Mouse (Mus musculus) intestine, embryonic 14.5 days (tissue): Measurements from ENCODE around the gene Pnpla1. TPM values are rescaled to one million over a fixed set of nuclear protein-coding genes. Genes with fewer than 3 reads are reported as not detected.

Experiments used
- ATAC-seq: fragments of 200-750 bp; cut with Nextera tagmentation; replicated peaks from 2 replicates; pipeline ENCODE4 v1.8.0; 2017; ENCODE audit warnings: low read depth, moderate number of reproducible peaks, moderate TSS enrichment, moderate library complexity; ENCODE audit not compliant: low FRiP score, low TSS enrichment
- DNase-seq: peaks from one replicate; pipeline ENCODE4 v3.0.0-alpha.2; 2018; ENCODE audit warnings: low spot score
- H3K27ac ChIP-seq: fragments of 300-500 bp; sonication (generic); 2 replicates; pipeline ENCODE4 v1.5.1; 2014; ENCODE audit warnings: low read depth, mild to moderate bottlenecking, control low read depth
- H3K27me3 ChIP-seq: fragments of 300-500 bp; sonication (generic); replicated peaks from 2 replicates; pipeline ENCODE4 v1.6.1; 2014; ENCODE audit warnings: low read length, control low read depth; ENCODE audit not compliant: control insufficient read depth, insufficient read depth
- H3K36me3 ChIP-seq: fragments of 300-500 bp; sonication (generic); 2 replicates; pipeline ENCODE4 v1.6.1; 2014; ENCODE audit warnings: low read length, control low read depth; ENCODE audit not compliant: control insufficient read depth, insufficient read depth
- H3K4me1 ChIP-seq: fragments of 300-500 bp; sonication (generic); replicated peaks from 2 replicates; pipeline ENCODE4 v1.6.1; 2014; ENCODE audit warnings: low read length, control low read depth, mixed read lengths; ENCODE audit not compliant: control insufficient read depth, insufficient read depth
- H3K4me2 ChIP-seq: fragments of 300-500 bp; sonication (generic); 2 replicates; pipeline ENCODE4 v1.6.1; 2014; ENCODE audit warnings: low read length
- H3K4me3 ChIP-seq: fragments of 300-500 bp; sonication (generic); 2 replicates; pipeline ENCODE4 v1.5.1; 2014; ENCODE audit warnings: low read depth, low read length, control low read depth, mixed read lengths
- H3K9ac ChIP-seq: fragments of 300-500 bp; sonication (generic); 2 replicates; pipeline ENCODE4 v1.6.1; 2014; ENCODE audit warnings: mild to moderate bottlenecking, low read length
- H3K9me3 ChIP-seq: fragments of 300-500 bp; sonication (generic); 2 replicates; pipeline ENCODE4 v1.6.1; 2016; ENCODE audit warnings: low read length, control low read depth; ENCODE audit not compliant: control insufficient read depth
- WGBS: fragments of 180-500 bp; shearing (Covaris S2); extraction: QIAGEN DNeasy Blood & Tissue Kit; methylation state at CpG from one replicate; pipeline ENCODE4 v1.1.7; 2014; 5-methylcytosine and 5-hydroxymethylcytosine counted together
- polyA plus RNA-seq: library from polyadenylated mRNA; unstranded; fragments of >200 nt; fragmentation: Nextera tagmentation; extraction: Ambion mirVana; gene quantifications from 2 replicates; pipeline ENCODE4 v1.2.1, GENCODE M21; 2014

Gene Pnpla1
- polyA plus RNA-seq, 1 experiment from 2014 or later: 0.76 TPM

DNA sequence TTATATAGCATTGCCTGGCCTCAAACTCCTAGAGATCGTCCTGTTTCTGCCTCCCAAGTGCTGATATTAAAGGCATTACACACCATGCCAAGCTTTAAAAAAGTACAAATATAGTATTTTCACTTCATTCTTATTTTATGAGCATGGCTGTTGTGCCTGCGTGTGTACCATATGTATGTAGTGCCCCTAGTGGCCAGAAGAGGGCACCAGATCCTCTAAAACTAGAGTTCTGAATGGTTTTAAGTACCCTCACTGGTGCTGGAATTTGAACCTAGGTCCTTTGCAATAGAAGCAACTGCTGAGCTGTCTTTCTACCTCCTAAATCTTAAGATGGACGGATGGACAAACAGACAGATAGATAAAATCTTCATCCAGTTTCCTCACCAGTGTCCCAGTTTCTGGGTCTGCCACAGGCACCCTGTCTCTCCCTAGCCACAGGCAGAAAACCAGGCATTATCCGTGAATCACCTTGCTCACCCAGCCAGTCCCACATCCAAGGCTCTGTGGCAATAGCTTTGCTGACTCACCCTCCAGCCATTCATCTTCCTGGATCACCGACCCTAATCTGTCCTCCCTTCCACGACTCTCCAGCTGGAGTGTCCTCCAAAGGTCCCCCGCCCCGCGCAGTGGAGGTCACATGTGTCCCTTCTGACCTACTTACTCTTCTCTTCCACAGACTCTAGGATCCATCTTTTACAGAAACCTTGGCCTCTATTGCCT is 2.9 kb upstream of the Pnpla1 start:
- DNase-seq (no peak), ATAC-seq (no peak)
- WGBS: 71% methylated on average over 9 of the region's 9 CpGs
- no peak overlapping the region for H3K27ac ChIP-seq
- H3K27me3 ChIP-seq: no peaks in the 10 kb centered on the region
- no peak overlapping the region for H3K4me2 ChIP-seq
- no peak overlapping the region for H3K9ac ChIP-seq
- peaks cover 13% of the 10 kb centered on the region for H3K9me3 ChIP-seq
- H3K4me3 ChIP-seq: no peak overlapping the region
- H3K36me3 ChIP-seq: no peaks in the 10 kb centered on the region
- H3K4me1 ChIP-seq: no peaks in the 10 kb centered on the region

DNA sequence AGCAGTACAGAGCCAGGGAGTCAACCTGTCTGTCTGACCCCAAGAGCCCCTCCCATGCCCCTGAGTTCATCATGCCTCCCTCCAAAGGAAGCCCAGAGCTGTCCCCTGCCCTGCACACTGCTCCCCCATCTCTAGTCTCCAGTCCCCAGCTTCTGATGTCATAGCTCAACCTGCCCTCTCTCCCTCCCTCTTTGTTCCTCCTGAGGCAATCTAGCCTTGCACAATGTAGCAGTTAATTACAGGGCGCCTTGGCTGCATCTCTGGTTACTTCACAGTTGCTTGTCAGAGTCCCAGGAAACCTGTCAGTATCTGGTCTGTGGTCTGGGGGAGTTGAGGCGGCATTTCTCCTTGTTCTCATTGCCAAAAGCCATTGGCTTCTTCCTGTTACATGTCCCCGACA is 2.2 kb upstream of the Pnpla1 start:
- peaks cover 13% of the 10 kb centered on the region for H3K9me3 ChIP-seq
- H3K36me3 ChIP-seq: no peaks in the 10 kb centered on the region
- H3K4me1 ChIP-seq: no peaks in the 10 kb centered on the region
- no peak overlapping the region for H3K4me2 ChIP-seq
- no peak overlapping the region for H3K27ac ChIP-seq
- no peak overlapping the region for H3K9ac ChIP-seq
- no peak overlapping the region for H3K4me3 ChIP-seq
- ATAC-seq (no peak), DNase-seq (no peak)
- no peaks in the 10 kb centered on the region for H3K27me3 ChIP-seq
- WGBS: 68% methylated on average over 3 of the region's 3 CpGs

DNA sequence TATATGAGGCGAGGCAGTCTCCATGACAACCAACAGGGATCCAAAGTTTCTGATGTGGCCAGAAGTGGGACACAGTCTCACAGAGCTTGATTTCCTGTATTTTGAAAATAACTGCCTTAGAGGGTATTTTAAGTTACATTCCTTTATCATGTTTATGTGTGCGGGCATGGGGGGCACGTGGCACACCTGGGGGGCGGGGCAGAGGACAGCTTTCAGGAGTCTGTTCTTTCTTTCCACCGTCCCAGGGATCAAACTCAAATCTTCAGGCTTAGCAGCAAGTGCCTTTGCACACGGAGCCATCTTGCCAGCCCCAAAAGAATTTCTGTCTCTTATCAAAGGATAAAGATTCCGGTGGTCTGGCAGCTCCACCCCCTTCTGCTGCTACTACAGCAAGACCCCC is 5.7 kb downstream of the Pnpla1 start:
- no peaks in the 10 kb centered on the region for H3K9me3 ChIP-seq
- H3K27ac ChIP-seq: no peak overlapping the region
- no peak overlapping the region for H3K4me3 ChIP-seq
- no peak overlapping the region for H3K9ac ChIP-seq
- no peaks in the 10 kb centered on the region for H3K36me3 ChIP-seq
- H3K4me2 ChIP-seq: no peak overlapping the region
- H3K4me1 ChIP-seq: no peaks in the 10 kb centered on the region
- ATAC-seq (no peak), DNase-seq (no peak)
- 66% methylated on average over 7 of the region's 7 CpGs for WGBS
- no peaks in the 10 kb centered on the region for H3K27me3 ChIP-seq

DNA sequence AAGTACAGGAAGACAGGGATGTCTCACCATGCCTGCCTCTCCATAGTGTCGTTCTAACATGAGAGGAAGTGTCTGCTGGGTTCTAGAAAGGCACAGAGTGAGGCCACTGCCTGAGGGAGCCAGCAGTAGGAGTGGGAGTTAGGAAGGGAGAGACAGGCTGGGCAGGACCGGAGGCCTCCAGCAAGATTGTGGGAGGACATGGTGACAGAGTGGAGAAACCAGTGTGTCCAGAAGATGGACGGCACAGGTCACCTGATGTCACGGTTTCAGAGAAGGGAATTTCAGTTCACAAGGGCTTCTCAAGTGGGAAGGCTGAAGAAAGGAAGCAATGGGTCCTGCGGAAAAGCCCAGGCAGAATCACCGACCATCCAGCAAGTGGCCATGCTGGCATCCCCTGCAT is 6.3 kb downstream of the Pnpla1 start:
- H3K9ac ChIP-seq: no peak overlapping the region
- H3K4me2 ChIP-seq: no peak overlapping the region
- H3K27ac ChIP-seq: no peak overlapping the region
- H3K4me3 ChIP-seq: no peak overlapping the region
- H3K36me3 ChIP-seq: no peaks in the 10 kb centered on the region
- ATAC-seq (no peak), DNase-seq (no peak)
- no peaks in the 10 kb centered on the region for H3K9me3 ChIP-seq
- H3K4me1 ChIP-seq: no peaks in the 10 kb centered on the region
- 68% methylated on average over 6 of the region's 6 CpGs for WGBS
- H3K27me3 ChIP-seq: no peaks in the 10 kb centered on the region

DNA sequence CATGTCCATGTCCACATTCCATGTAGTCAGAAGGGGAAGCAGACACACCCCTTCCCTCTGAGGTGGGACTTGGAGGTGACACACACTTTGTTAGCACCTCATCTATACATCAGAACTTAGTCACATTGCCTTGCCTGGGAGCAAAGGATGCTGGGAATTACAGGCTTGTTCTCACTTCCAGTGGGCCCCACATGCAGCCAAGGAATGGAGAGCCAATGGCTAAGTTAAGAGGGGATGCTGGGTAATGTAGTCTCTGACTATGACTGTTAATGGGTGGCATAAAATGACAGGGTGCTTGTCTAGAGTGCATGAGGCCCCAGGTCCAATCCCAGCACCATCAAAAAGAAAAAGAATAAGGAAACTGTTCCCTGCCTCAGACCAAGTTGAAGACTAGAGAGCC is 8.7 kb downstream of the Pnpla1 start:
- Histone ChIP-seq H3K4me2 (no peak overlapping the region), H3K27ac (no peak overlapping the region), H3K4me3 (no peak overlapping the region), H3K9me3 (no peaks in the 10 kb centered on the region), H3K27me3 (no peaks in the 10 kb centered on the region), H3K9ac (no peak overlapping the region), H3K4me1 (no peaks in the 10 kb centered on the region; the same call in 1 of the 2 replicates), H3K36me3 (no peaks in the 10 kb centered on the region)
- ATAC-seq (no peak), DNase-seq (no peak)

DNA sequence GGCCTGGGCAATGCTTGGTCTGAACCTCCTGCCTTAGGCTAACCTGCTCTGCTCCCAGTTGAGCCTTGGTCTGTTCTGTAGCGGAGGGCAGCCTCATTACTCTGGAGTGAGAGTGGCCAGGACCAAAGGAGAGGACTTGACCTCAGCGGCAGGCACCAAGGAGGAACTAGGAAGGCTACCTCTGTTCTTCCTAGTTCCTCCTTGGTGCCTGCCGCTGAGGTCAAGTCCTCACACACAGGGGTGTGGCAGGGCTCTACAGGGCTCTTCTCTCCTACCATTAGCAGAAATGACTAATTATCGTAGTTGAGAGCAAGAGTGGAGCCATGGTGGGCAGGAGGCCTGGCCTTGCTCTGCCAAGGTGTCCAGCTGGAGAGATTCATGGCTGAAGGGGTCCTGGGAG is 9.2 kb downstream of the Pnpla1 start:
- no peaks in the 10 kb centered on the region; the same call in 1 of the 2 replicates for H3K4me1 ChIP-seq
- H3K9ac ChIP-seq: no peak overlapping the region
- H3K27ac ChIP-seq: no peak overlapping the region
- H3K36me3 ChIP-seq: no peaks in the 10 kb centered on the region
- H3K4me2 ChIP-seq: no peak overlapping the region
- no peak for ATAC-seq
- H3K4me3 ChIP-seq: no peak overlapping the region
- no peaks in the 10 kb centered on the region for H3K9me3 ChIP-seq
- no peak for DNase-seq
- WGBS: 82% methylated on average over 4 of the region's 4 CpGs
- no peaks in the 10 kb centered on the region for H3K27me3 ChIP-seq

DNA sequence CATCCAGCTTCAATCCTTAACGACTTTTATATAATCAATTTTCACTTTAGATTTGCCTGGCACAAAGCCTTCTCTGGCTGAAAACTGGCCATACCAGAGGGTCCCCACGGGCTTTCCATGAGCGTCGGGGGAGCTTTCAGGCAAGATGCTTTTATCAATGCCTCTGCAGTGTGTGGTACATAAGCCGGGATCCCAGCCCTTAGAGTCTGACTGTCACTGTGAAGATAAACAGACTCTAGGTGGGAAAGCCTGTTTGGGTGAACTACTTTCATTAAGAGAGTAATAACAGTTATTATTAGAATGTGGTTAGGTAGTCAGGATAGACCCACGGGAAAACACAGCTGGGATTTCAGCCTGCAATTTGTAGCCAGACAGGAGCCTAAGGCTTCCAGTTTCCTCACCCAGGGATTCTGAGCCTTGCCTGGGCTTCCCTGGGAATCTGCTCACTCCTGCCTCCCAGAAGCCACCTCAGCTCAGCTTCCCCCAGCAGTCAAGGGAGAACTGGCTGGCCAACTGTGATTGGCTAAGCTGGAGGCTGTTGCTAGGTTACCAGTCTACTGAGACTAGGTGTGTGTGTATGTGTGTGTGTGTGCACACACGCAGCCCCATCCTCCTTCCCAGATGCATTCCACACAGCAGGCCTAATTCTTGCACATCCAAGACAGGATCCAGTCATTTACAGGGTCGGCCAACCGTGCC is 11.3 kb downstream of the Pnpla1 start:
- Histone ChIP-seq H3K36me3 (no peaks in the 10 kb centered on the region), H3K4me2 (no peak overlapping the region), H3K4me3 (no peak overlapping the region), H3K27ac (no peak overlapping the region), H3K9ac (no peak overlapping the region), H3K9me3 (no peaks in the 10 kb centered on the region), H3K27me3 (no peaks in the 10 kb centered on the region), H3K4me1 (no peaks in the 10 kb centered on the region; the same call in 1 of the 2 replicates)
- whole genome bisulfite sequencing: 36% methylated on average over 9 of the region's 9 CpGs
- DNase-seq (no peak), ATAC-seq (no peak)

DNA sequence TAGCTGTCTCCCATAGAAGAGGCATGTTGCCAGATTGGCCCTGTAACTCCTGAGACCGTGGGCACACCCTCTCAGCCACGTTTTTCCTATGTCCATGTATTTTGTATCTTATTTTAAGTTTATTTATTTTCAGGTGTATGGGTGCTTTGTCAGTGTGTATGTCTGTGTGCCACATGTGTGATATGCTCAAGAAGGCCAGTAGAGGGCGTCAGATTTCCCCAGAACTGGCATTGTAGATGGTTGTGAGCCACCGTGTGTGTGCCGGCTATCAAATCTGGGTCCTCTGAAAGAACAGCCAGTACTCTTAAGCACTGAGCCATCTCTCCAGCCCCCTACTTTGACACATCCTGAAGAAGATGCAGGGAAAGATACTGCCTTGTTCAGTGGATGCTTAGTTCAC is 12.2 kb downstream of the Pnpla1 start:
- no peak overlapping the region for H3K9ac ChIP-seq
- H3K4me3 ChIP-seq: no peak overlapping the region
- no peaks in the 10 kb centered on the region for H3K9me3 ChIP-seq
- ATAC-seq (no peak), DNase-seq (no peak)
- no peak overlapping the region for H3K4me2 ChIP-seq
- no peaks in the 10 kb centered on the region for H3K36me3 ChIP-seq
- no peak overlapping the region for H3K27ac ChIP-seq
- H3K27me3 ChIP-seq: no peaks in the 10 kb centered on the region
- WGBS: 71% methylated on average over 5 of the region's 5 CpGs
- peaks cover 4% of the 10 kb centered on the region; the same call in 1 of the 2 replicates for H3K4me1 ChIP-seq

DNA sequence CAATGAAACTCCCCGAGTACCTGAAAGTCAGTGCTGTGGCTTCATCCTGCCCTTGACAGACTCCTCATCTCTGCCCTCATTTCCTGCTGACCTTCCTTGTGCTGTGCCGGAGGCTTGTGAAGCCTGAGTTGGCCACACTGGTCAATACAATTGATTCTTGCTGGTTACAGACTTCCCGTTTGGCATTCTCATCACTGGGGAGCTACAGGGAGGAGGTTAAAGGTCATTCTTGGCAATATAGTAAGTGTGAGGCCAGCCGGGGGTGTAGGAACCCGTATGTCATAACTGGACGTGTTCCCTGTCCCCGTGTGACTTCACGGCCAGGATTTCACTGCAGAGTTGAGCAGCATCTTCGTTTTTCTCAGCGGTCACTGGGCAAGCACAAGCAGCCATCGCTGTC is 13.6 kb downstream of the Pnpla1 start:
- Histone ChIP-seq H3K27ac (no peak overlapping the region), H3K9me3 (no peaks in the 10 kb centered on the region), H3K27me3 (no peaks in the 10 kb centered on the region), H3K9ac (no peak overlapping the region), H3K4me3 (no peak overlapping the region), H3K4me1 (peaks cover 5% of the 10 kb centered on the region; the same call in 1 of the 2 replicates), H3K4me2 (no peak overlapping the region), H3K36me3 (no peaks in the 10 kb centered on the region)
- WGBS: 77% methylated on average over 11 of the region's 11 CpGs
- DNase-seq (no peak), ATAC-seq (no peak)
